Mouse (Mus musculus) retina, embryonic 14.5 days (tissue): ENCODE measurements around the gene Vmn1r163.
"Not testable (repeated sequence)": the region's sequence is repeated elsewhere in the genome, so short reads cannot be mapped to it uniquely, and the experiment has no call there.

Experiments
- DNase-seq: peaks from one replicate; pipeline ENCODE4 v3.0.0-alpha.2; 2015; ENCODE audit warnings: low spot score

Vmn1r163 gene

DNA sequence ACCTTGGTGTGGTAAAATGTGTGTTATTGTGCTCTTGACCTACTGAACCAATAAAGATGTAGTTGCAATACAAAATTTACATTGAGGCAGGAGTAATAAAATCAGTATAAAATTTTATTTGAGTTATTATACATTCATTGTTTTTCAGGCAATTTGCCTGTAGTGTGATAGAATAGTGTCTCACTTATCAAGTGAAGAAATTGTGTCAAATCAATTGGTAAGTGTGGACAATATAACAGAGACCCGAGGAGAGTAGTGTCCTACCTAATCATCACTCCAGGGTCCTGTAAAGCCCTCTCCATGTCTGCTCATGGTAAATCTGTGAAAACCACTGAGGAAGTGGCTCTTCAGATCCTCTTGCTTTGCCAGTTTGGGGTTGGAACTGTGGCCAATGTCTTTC, at the start of gene Vmn1r163:
TSS of gene Vmn1r163 (plus strand) at position 301 of the 400 bp plus-strand sequence.
- DNase-seq: not testable (repeated sequence)

DNA sequence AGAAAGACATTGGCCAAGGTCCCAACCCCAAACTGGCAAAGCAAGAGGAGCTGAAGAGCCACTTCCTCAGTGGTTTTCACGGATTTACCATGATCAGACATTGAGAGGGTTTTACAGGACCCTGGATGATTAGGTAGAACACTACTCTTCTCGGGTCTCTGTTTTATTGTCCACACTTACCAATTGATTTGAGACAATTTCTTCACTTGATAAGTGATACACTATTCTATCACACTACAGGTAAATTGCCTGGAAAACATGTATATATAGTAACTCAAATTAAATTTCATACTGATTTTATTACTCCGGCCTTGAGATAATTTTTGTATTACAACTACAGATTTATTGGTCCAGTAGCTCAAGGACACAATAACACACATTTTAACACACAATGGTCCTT, 35.5 kb upstream of the Vmn1r163 start, which contains the start of gene Gm4216:
TSS of gene Gm4216 (minus strand) at position 101 of the 400 bp plus-strand sequence.
- DNase-seq: not testable (repeated sequence)

GRCm38 (mm10) chr7:23067356-23067755, 12.0 kb downstream of the Vmn1r163 start, which contains the start of gene Gm8720:
Gene Gm8720, minus strand, starts transcription at chr7:23067456.
- DNase-seq: not testable (repeated sequence)
